Mouse (Mus musculus) left cerebral cortex, adult 11 months (tissue): ENCODE results near the gene Tekt1.

Source experiments
- DNase-seq: peaks from one replicate; pipeline ENCODE4 v3.0.0; 2022; ENCODE audit warnings: low spot score

Gene Tekt1

DNA sequence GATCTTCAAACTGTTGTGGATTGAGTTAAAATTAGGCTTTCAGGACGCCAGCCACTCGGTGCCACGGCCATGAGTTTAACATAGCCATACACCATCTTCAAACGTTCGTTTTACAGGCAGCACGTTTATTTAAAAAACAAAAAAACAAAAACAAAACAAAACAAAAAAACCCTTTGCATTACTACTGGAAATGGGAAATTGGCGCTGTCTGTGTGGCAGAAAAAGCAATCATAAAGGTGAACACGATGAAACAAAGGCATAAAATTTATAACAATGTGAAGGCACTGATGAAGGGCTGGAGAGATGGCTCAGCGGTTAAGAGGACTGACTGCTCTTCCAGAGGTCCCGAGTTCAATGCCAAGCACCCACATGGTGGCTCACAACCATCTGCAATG is at the start of gene Tekt1:
Gene Tekt1, minus strand, starts transcription at position 96 of the 395 bp plus-strand sequence.
- DNase-seq, result no peak

DNA sequence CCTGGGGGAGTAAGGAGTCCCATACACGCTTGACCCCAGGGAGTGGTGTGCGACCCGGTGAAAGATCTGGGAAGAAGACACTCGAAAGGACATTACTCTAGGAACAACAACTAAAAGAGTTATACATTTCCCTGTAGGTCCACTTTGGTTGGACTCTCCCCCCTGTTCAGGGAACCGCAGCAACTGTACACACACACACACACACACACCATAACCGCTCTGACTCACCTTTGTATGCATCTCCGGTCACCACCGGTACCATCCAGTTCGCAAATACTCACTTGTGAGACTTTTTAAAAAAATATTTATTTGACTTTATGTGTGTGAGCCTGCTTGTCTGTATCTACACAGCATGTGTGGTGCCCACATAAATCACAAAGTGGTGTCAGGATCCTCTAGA is 49.7 kb upstream of the Tekt1 start:
- no peak for DNase-seq

GRCm38 (mm10) chr11:72411093-72411921 is 49.1 kb upstream of the Tekt1 start, which contains the start of gene Smtnl2:
Gene Smtnl2 (minus strand): TSS chr11:72411713.
- DNase-seq, result no peak

- DNase-seq, result no peak
Observed at GRCm38 (mm10) chr11:72410521-72411092, 48.4 kb upstream of the Tekt1 start.

DNA sequence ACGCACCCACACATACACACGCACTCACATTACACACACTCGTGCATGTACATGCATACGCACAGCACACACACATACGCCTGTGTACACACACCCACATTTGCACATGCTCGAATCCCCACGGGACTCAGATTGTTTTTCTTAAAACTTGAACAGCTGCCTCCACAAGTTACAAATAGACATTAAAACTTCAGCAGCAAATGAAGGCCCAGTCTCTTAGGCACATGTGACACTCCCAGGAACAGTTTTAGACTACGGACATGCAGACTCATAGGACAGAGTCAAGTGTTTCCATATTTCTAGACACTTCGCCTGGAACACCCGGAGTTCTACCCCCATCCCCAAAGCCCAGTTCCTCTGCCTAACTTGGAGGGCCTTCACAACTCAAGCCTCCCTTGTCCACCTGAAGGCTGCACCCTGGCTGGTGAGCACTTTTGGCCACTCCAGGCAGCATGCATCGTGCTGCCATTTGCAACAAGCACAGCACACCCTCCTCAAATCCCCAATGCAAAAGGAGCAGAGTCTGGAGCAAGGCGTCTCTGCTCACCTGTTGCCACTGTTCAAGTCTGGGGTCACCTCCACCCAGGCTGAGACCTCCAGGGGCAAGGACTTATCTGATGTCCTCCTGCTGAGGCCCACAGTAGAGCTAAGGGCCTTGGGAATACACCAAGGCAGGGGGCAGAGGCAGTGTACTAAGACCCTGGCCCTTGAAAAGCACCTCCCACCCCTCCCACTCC is 47.6 kb upstream of the Tekt1 start:
- DNase-seq, result no peak

DNA sequence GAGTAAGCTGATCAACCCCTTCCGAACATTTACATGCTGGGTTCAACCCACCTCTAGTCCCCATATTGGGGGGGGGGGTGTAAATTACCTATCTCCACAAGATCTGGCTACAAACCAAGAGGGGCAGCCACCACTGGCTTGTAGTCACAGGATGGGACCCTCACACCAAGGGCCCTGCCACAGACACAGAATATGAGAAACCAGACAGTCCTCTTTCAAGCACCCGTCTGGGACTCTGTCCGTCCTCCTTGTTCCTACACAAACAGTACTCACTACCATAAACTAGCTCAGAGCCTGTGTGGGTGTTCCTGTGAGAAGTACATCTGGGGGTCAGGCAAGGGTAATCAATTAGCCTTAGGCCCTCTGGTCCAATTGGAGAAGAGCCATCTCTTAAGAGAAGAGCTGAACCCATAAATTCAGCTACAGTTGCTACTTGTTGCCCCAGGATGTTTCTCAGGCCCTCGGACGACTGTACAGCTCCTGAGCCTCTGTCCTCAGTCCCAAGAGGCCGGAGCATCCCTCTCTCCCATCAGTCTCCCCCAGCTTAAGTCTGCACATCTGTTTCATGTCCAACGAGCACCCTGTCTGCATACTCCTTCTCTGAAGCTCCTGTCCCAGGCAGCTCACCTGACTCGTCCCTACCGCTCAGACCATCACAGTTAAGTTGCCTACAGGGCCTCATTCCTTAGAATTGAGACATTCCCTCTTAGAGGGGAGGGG is 46.4 kb upstream of the Tekt1 start:
- no peak for DNase-seq

DNA sequence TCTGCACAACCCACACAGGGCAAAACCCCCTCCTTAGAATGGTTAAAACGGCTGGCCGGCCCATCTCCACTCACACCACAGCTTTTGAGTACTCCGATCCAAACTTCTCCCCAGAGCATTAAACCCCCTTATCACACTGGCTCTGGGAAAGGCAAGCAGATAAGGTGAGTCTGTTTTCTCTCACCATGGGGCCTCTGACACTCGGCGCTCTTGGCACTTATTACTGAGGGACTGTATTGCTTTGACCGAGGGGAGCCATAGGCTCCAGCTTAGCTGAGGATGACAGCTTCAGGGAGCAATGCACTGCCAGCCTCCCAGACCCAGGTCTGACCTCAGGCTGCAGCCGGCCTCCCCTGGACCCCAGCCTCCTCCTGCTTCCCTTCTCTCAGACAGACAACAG is 45.3 kb upstream of the Tekt1 start:
- no peak for DNase-seq

GRCm38 (mm10) chr11:72407081-72407480 is 44.8 kb upstream of the Tekt1 start:
- DNase-seq, result no peak

DNA sequence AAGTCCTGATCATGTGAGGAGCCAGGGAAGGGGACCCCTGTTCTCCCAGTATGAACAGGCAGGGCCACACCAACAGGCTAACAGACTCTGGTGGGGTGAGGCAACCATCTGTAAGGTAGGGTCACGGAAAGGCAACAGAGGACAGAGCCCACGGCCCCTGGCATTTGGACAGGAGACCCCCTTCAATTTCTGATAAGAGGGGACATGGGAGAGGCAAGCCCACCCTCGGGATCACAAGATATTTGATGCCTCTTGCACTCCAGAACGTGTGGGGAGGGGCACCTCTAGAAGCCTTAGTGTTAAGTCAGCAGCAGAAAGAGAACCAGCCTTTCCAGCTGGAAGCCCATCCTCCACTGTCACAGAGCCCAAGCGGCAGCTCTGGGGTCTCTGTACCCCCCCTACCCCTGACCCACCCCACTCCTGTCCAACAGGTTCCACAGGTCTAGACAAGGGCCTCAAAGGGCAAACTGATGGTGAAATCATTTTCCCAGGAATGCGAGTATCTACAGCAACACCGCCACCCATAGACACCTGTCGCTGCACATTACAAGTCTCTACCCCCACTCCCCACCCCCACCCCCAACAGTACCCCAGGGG is 43.9 kb upstream of the Tekt1 start:
- DNase-seq, result no peak

DNA sequence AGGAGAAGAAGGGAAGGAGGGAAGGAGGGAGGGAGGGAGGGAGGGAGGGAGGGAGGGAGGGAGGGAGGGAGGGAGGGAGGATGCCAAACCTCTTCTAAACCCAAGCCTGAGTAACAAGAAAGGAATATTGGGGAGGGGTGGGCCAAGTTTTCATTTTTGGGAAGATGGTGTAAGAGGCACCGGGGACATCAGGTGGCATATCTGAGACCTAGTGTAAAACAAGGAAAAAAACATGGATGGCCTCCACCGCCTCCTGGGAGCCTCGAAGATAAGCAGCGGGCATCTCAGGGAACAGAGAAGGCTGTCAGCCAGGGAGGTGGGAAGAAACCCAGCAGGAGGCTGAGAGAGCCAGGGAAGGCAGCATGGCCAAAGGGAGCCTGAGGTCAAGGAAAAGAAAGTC is 43.3 kb upstream of the Tekt1 start:
- no peak for DNase-seq

DNA sequence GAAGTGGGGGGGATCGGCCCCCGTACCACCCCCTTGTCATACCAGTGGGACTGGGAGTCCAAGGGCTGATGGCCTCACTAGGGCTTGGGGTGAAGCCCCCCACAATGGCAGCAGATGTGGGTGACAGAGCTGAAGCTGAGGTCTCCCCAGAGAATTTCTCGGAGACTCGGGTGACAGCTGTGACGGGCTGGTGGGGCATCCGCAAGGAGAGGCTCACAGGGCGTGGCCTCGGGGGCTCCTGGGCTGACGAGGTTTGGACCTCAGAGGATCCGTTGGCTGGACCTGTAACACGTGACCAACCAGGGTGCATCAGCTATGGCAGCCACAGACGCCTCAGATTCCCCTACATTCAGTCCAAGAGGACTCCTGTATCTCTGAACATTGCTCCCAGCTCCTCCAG is 40.7 kb upstream of the Tekt1 start:
- no peak for DNase-seq

- DNase-seq, result no peak
Observed at GRCm38 (mm10) chr11:72402017-72402416, 39.8 kb upstream of the Tekt1 start.

DNA sequence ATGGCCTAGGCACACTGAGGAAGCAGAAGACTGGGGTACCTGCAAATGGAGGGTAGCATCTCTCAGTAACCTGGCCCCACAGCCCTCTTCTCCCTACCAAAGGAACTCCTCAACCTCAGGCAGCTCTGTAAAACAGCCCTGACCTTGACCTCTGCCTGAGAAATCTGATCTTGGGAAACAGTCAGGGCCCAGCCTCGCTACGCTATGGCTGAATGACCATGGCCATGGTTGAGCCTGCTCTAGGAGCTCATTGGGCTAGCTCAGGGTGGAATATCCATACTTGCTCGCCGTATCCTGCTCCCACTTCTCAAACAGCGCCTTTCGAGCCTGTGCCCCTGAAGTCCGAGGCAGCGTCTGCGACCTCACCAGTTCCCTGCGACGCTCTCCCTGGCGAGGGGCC is 38.8 kb upstream of the Tekt1 start:
- no peak for DNase-seq

- no peak for DNase-seq
Observed at GRCm38 (mm10) chr11:72397811-72398525, 35.7 kb upstream of the Tekt1 start.

DNA sequence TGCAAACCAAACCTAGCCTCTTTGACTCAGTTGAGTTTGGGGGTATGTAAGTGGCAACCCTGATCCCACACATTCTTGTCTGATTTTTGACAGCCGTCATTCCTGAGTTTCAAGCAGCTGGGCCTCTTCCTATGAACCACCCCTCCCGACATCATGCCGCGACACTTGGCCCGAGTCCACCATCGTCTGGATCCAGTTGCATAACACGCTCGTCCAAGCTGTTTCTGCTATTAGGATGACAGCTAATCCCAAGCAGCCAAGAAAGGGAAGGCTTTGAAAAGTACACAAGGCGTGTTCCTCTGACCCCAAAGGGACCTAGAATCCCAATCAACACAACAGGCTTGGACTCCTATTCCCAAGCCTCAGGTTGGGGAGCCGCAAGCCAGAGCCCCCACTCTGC is 34.8 kb upstream of the Tekt1 start:
- DNase-seq, result no peak

GRCm38 (mm10) chr11:72396621-72397020 is 34.4 kb upstream of the Tekt1 start:
- no peak for DNase-seq

GRCm38 (mm10) chr11:72395652-72396051 is 33.4 kb upstream of the Tekt1 start:
- no peak for DNase-seq

DNA sequence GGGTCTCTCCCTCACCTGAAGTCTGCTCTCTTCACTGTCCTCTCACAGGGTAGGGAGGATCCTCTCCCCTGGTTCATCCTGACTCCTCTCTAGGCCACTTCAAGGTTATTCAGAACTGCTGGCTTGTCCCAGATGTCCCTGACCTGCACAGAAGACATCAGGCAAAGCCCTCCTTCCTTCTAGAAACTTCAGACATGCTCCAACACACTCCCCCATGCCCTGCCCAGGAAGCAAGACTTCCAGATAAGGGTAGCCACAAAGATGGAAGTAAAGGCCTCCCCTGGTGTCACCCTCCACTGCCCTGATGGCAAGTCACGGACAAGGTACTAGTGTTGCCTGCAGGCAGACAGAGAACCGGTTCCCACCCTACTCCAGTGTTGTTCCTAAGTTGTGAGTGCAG is 32.5 kb upstream of the Tekt1 start:
- no peak for DNase-seq

- DNase-seq, result peak; percentile 21
Observed at GRCm38 (mm10) chr11:72393669-72394068, 31.4 kb upstream of the Tekt1 start.

- no peak for DNase-seq
Observed at GRCm38 (mm10) chr11:72393243-72393642, 31.0 kb upstream of the Tekt1 start.

GRCm38 (mm10) chr11:72391181-72391580 is 28.9 kb upstream of the Tekt1 start:
- no peak for DNase-seq
